Mouse (Mus musculus): ENCODE measurements around the gene Fam136a. TPM values are rescaled to one million over a fixed set of nuclear protein-coding genes. Genes with fewer than 3 reads are reported as not detected.

The Fam136a gene
- polyA plus RNA-seq, 1 experiment from 2014 or later, result 69.8 TPM

DNA sequence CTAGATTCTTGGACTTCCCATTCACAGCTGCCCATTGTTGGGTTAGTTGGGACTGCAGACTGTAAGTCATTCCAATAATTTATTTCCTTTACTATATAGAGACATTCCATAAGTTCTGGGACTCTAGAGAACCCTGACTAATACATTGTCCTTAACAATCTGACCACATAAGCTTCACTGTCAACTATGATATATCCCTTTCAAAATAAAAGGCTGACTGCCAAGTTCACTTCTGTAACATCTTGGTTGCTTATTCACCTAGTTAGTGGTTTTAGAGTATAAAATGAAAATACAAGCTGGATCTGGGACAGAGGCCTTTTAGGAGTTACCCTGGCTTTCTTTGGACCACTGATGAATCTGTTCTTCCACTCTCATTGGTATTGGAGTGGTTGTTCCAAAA is 17.1 kb downstream of the Fam136a start:
- no peaks in the 10 kb centered on the region for H3K9me3 ChIP-seq (ENCODE audit: low read length)
- DNase-seq (no peak), ATAC-seq (no peak)
- peaks cover 20% of the 10 kb centered on the region for H3K36me3 ChIP-seq (replicated peaks; ENCODE audit: insufficient read depth, low read length)
- peaks cover 8% of the 10 kb centered on the region; the same call in 1 of the 2 replicates for H3K4me1 ChIP-seq (ENCODE audit: insufficient read depth)
- H3K27ac ChIP-seq (ENCODE audit: low read depth), result no peak overlapping the region
- no peak overlapping the region for H3K4me3 ChIP-seq (ENCODE audit: low read depth, low read length)
- TF ChIP-seq EP300 (IDR thresholded peaks at IDR 0.05; ENCODE audit: low read depth) (no peak), CTCF (IDR thresholded peaks at IDR 0.05; ENCODE audit: low read depth) (no peak)
- H3K9ac ChIP-seq (replicated peaks), result no peak overlapping the region
- H3K27me3 ChIP-seq (ENCODE audit: insufficient read depth, low read length), result no peaks in the 10 kb centered on the region
- H3K4me2 ChIP-seq (ENCODE audit: low read depth, low read length), result no peak overlapping the region

DNA sequence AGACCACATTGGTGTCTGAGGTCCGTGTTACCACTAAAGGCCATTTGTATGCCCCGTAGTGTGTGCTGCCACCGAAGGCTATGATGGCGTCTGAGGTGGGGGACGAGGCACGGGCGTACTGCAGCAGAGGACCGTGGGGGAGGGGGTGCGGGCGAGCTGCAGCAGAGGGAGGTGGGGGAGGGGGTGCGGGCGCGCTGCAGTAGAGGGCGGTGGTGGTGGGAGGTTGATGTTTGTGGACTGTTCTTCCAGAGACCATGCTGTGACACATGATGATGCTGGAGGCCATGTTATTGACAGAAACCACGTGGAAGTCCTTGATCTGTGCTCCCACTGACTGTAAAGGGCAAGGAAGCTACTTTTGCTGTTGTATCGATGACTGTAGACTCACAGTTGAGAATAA is 17.9 kb downstream of the Fam136a start:
- ATAC-seq (no peak), DNase-seq (no peak)
- no peak overlapping the region for H3K4me3 ChIP-seq (ENCODE audit: low read depth, low read length)
- TF ChIP-seq EP300 (IDR thresholded peaks at IDR 0.05; ENCODE audit: low read depth), result no peak
- H3K9ac ChIP-seq (replicated peaks), result no peak overlapping the region
- no peak overlapping the region for H3K4me2 ChIP-seq (ENCODE audit: low read depth, low read length)
- 42% methylated on average over 16 of the region's 16 CpGs for WGBS (ENCODE audit: insufficient replicate concordance)
- H3K4me1 ChIP-seq (ENCODE audit: insufficient read depth), result peaks cover 11% of the 10 kb centered on the region; the same call in 1 of the 2 replicates
- no peaks in the 10 kb centered on the region for H3K9me3 ChIP-seq (ENCODE audit: low read length)
- H3K27me3 ChIP-seq (ENCODE audit: insufficient read depth, low read length), result no peaks in the 10 kb centered on the region
- H3K36me3 ChIP-seq (replicated peaks; ENCODE audit: insufficient read depth, low read length), result peaks cover 18% of the 10 kb centered on the region
- no peak overlapping the region for H3K27ac ChIP-seq (ENCODE audit: low read depth)

DNA sequence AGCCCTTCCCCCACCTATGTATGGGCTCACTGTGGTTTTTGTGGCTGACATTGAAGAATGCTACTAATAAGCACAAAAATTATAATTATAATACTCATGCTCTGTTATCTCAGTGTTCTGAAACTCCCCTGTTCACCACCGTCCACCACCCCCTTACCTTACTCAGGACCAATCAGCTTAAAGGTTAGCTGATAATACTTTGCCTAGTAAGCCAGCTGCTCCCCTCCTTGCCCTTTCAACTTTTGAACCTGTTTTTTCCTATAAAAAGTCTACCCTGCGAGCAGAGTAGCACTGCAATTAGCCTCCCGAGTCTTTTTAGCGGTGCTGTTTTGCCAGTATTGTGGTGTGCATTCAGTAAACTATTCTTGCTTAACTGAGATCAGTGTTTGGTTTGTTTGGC is 19.2 kb downstream of the Fam136a start:
- TF ChIP-seq EP300 (IDR thresholded peaks at IDR 0.05; ENCODE audit: low read depth) (no peak), CTCF (IDR thresholded peaks at IDR 0.05; ENCODE audit: low read depth) (no peak)
- ATAC-seq (peak; percentile 14; the same call in 1 of the 2 replicates), DNase-seq (no peak)
- Histone ChIP-seq H3K9me3 (ENCODE audit: low read length) (no peaks in the 10 kb centered on the region), H3K36me3 (replicated peaks; ENCODE audit: insufficient read depth, low read length) (peaks cover 18% of the 10 kb centered on the region), H3K4me3 (ENCODE audit: low read depth, low read length) (no peak overlapping the region), H3K9ac (replicated peaks) (no peak overlapping the region), H3K27me3 (ENCODE audit: insufficient read depth, low read length) (no peaks in the 10 kb centered on the region), H3K4me1 (ENCODE audit: insufficient read depth) (peaks cover 11% of the 10 kb centered on the region; the same call in 1 of the 2 replicates), H3K27ac (ENCODE audit: low read depth) (peak overlapping the region; percentile 82), H3K4me2 (ENCODE audit: low read depth, low read length) (no peak overlapping the region)
- 28% methylated on average over 4 of the region's 4 CpGs for WGBS (ENCODE audit: insufficient replicate concordance)

DNA sequence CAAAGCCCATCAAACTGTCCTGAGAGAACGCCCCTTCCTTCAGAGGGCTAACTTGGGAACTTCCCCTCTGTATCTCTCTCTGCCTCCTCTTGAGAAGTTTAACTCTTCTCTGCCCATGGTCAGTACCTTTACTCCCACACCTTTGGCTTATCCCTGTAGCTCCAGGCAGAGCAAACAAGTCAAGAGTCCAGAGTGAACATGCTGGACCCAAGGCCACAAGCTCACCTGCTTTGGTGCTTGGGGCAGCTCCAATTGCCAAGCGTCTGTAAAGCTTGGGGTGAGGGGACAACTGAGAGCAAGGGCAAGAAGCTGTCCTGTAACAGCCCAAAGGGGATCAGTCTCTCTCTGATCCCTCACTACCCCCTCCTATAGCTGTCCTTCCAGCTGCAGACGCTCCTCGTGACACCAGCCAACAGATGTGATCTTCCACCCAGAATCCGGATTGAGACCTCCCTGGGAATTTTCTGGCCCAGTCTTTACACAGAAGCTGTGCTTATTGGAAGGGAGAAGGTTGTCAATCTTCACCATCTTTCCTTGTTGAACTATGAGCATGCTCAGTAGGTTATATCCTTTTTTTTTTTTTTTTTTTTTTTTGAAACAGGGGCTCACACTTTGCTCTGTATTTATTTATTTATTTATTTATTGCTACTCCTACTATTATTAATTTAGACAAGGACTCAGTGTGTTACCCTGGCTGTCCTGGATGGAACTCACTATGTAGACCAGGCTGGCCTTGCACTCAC is 20.1 kb downstream of the Fam136a start:
- no peak for DNase-seq
- H3K9ac ChIP-seq (replicated peaks), result no peak overlapping the region
- H3K4me2 ChIP-seq (ENCODE audit: low read depth, low read length), result peak overlapping the region; percentile 42; the same call in 1 of the 2 replicates
- no peak overlapping the region for H3K4me3 ChIP-seq (ENCODE audit: low read depth, low read length)
- ATAC-seq, result peak; percentile 85
- H3K9me3 ChIP-seq (ENCODE audit: low read length), result no peaks in the 10 kb centered on the region
- TF ChIP-seq EP300 (IDR thresholded peaks at IDR 0.05; ENCODE audit: low read depth) (no peak), CTCF (IDR thresholded peaks at IDR 0.05; ENCODE audit: low read depth) (no peak)
- WGBS (ENCODE audit: insufficient replicate concordance), result 50% methylated on average over 5 of the region's 5 CpGs
- H3K27me3 ChIP-seq (ENCODE audit: insufficient read depth, low read length), result no peaks in the 10 kb centered on the region
- peak overlapping the region; percentile 82 for H3K27ac ChIP-seq (ENCODE audit: low read depth)
- H3K4me1 ChIP-seq (ENCODE audit: insufficient read depth), result peaks cover 11% of the 10 kb centered on the region; the same call in 1 of the 2 replicates
- peaks cover 25% of the 10 kb centered on the region for H3K36me3 ChIP-seq (replicated peaks; ENCODE audit: insufficient read depth, low read length)

DNA sequence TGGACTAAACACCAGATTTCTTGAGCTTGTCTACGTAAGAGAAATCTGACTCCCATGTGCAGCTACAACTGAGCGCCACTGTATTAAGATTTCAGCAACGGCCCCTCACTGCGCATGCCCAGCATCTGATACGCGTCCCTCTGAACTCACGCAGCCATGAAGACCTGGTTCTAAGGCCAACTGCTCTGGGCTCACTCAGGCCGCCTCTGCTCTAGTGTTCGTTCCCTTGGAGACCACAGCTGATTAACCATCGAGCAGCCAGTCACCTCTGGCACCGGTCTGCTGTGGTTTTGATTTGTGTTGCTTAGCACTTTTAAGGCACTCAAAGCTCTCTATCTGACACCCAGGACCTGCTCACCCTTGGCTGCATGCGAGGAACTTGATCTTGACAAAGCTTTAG is 21.9 kb downstream of the Fam136a start:
- no peak for DNase-seq
- Histone ChIP-seq H3K27ac (ENCODE audit: low read depth) (no peak overlapping the region), H3K4me3 (ENCODE audit: low read depth, low read length) (no peak overlapping the region), H3K27me3 (ENCODE audit: insufficient read depth, low read length) (no peaks in the 10 kb centered on the region), H3K9ac (replicated peaks) (no peak overlapping the region), H3K4me1 (ENCODE audit: insufficient read depth) (peaks cover 11% of the 10 kb centered on the region; the same call in 1 of the 2 replicates), H3K36me3 (replicated peaks; ENCODE audit: insufficient read depth, low read length) (peaks cover 42% of the 10 kb centered on the region), H3K4me2 (ENCODE audit: low read depth, low read length) (no peak overlapping the region), H3K9me3 (ENCODE audit: low read length) (no peaks in the 10 kb centered on the region)
- no peak for ATAC-seq
- TF ChIP-seq CTCF (IDR thresholded peaks at IDR 0.05; ENCODE audit: low read depth) (no peak), EP300 (IDR thresholded peaks at IDR 0.05; ENCODE audit: low read depth) (no peak)
- 79% methylated on average over 12 of the region's 12 CpGs for WGBS (ENCODE audit: insufficient replicate concordance)

DNA sequence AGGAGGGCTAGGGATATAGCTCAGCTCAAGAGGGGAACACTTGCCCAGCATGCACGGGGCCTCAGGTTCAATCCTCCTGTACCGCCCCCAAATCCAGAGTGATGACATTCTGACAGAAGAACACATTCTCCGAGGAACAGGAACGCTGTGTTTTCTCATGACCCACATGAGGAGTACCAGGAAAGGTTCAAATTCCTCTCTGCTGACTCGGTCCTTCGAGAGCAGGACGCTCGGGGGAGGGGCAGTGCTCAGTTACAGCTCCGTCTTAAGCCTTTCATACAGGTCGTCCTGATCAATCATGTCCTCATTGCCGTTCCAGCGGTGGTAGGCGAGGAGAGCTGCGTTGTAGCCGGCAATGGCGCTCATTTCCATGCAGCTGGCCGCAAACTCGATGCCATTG is 23.0 kb downstream of the Fam136a start:
- ATAC-seq, result no peak

More for the DNA sequence above, 23.0 kb downstream of the Fam136a start:
- H3K27ac ChIP-seq (ENCODE audit: low read depth), result no peak overlapping the region
- H3K36me3 ChIP-seq (replicated peaks; ENCODE audit: insufficient read depth, low read length), result peaks cover 43% of the 10 kb centered on the region
- H3K4me2 ChIP-seq (ENCODE audit: low read depth, low read length), result no peak overlapping the region
- no peaks in the 10 kb centered on the region for H3K27me3 ChIP-seq (ENCODE audit: insufficient read depth, low read length)
- no peak overlapping the region; the same call in 1 of the 2 replicates for H3K9ac ChIP-seq (replicated peaks)
- peaks cover 11% of the 10 kb centered on the region; the same call in 1 of the 2 replicates for H3K4me1 ChIP-seq (ENCODE audit: insufficient read depth)
- WGBS (ENCODE audit: insufficient replicate concordance), result 73% methylated on average over 18 of the region's 18 CpGs
- DNase-seq, result no peak
- no peak overlapping the region for H3K4me3 ChIP-seq (ENCODE audit: low read depth, low read length)
- TF ChIP-seq EP300 (IDR thresholded peaks at IDR 0.05; ENCODE audit: low read depth) (no peak), CTCF (IDR thresholded peaks at IDR 0.05; ENCODE audit: low read depth) (no peak)
- H3K9me3 ChIP-seq (ENCODE audit: low read length), result no peaks in the 10 kb centered on the region

All from liver, postnatal 0 days (tissue).